Mouse (Mus musculus) thymus, postnatal 14 days (tissue): ENCODE results near the gene Nkain2.

Experiments used
- DNase-seq: peaks from one replicate; pipeline ENCODE4 v3.0.0; 2021

Nkain2 gene

DNA sequence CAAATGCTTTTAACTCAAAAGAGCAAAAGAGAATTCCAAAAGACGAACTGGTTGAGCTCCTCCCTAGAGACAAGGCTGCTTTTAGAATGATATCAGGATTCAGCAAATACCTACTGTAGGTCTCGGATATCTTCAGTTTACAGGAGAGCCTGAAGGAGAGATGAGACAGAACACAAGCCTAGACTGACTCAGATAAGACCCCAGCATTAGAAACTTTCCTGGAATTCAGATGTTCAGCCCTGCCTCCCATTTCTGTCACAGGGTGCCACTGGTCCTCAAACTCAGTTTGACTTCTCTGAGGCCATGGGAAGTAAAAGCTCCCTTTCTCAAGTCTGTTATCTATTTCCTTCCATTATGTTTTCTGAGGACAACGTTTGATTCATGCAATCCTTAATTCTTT is 332.6 kb downstream of the Nkain2 start:
- no peak for DNase-seq

DNA sequence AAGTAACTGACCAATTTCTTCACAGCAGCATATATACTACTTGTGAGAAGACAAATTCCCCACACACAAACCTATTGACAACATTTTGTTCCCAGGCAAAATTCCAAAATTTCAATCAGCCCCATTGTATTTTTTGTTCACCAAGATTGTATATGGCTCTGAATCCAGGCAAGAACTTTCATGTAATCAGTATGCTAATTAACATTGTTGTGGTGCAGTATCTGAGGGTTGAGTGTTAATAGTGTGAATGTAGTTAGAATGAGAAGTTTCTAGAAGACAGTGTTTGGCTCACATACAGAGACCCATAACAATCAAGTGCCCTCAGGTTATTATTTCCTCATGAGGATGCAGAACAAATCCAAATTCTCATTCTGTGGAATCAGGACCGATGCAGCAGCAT is 354.2 kb downstream of the Nkain2 start:
- DNase-seq = no peak

DNA sequence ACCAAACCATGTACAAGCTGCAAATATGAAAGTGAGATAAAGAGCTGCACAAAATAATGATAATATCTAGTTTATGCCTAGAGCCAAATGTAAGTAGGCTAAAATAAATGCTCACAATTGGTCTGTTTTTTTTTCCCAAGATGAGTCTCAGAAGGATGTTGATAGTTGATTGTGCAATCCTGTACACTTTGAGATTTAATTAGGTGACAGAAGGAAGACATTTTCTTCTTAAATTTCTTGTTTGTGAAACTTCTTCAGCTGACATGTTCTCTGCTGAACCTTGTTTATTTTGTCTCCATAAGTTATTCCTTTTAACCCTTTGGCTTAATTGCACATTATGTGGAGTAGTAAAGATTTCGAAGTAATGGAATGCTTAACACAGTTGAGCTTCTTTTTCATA is 379.4 kb downstream of the Nkain2 start:
- no peak for DNase-seq

DNA sequence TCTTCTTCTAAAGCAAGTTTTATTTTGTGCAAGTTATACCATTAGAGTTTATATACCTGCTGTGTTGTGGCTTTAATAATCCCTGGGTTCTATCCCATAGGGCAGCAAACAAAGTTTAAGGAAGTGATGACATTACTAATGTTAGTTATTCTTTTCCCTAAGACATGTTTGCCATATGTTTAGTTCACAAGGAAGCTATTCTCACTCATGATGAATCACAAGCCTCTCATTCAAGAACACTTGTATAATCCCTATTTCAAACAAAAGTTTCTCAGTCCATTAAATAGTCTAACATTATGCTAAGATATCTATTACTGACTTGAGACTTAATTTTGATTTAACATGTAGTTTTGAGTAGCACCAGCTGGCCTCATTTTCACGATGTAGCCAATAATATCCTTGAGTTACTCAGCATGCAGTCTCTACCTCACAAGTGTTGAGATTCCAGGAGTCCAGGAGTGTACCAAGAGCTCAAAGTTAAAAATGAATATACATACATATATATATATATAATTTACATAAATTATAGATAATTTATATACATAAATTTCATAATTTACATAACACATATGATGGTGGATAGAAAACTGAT is 395.6 kb downstream of the Nkain2 start:
- DNase-seq = no peak

DNA sequence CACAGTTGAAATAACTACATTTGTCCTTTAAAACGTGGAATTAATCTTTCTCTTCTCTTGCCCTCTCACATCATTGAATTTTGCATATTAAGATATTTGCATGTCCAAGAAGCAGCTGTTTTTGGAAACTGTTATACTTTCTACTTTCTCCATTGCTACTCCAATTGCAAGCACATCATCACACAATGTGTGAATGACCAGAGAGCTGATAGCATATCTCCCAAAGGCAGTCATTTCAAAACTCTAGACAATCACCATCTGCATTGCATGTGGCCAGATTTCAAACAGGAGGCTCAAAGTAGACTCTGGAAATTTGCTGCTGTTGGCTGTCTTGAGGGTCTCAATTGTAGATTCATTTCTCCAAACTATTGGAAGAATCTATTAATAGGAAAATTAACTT is 396.7 kb downstream of the Nkain2 start:
- no peak for DNase-seq

DNA sequence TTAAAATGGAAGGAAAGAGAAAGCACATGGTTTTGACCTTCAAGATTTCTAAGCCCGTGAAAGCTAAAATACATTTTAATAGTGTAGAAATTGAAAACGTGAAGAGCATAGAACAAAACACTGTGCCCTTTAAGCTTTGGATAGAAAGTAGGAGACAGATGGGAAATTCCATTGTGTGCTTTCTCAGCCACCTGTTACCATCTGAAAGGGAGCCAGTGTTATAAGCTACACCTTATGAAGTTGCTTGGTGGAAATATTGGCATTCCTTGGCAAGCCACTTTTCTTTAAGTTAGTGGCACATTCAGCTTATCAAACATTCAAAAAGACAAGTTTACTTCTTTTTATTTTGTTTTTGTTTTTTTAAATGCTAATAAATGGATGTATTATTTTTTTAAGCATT is 427.5 kb downstream of the Nkain2 start:
- DNase-seq = no peak

DNA sequence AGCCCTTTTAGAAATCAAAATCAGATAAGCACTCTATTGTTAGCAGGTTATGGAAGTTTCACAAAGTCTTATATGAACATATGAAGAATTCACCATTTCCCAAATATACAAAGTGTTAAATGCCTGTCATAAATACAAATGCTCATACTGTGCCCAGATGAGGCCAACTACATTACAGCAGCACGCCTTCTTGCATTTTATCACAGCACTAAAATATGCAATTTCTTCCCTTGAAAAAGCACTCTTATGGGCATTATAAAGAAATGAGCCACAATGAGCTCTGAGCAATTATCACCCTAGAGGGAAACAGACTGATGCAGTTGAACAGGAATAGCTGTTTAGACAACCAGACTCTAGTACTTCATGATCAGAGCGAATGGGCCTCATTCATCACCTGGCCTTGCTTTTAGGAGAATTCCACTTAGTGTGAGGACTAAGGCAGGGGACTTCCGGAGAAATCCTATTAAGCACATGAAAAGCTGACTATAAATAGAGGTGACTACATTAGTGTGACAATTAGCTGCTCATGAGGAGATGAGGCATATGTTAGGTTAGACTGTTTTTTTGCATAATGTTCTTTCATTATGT is 450.2 kb downstream of the Nkain2 start:
- no peak for DNase-seq

DNA sequence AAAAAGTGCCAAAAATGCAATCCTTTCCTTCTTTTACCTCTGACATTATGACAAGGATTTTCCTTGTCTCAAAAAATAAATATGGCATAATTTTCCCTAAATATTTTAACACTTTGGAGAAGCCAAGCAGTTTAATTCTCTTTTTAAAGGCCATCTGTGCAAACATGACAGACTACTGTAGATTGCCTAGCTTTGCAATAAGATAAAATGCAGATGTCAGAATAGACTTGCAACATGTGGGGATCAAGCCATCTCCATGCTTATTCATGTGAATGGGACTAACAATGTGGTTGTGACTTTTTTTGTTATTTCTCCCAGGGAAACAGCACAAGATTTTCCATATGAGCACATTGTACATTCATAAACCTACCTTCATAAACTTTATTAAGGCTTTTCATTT is 476.0 kb downstream of the Nkain2 start:
- no peak for DNase-seq

DNA sequence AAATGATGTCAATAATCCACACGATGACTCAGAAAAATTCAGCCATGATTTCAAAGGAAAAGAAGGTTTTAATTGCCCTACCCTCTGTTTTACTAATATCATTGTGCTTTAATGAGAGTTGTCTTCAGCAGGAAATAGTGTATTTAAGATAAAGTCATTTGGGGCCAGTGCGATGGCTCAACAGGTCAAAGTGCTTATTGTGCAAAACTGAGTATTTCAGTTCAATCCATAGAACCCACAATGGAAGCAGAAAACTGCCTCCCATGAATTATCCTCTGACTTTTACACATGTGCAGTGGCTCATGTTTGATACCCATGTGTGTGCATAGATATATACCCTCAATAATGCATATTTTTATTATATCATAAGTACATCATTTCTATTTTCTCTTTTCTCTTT is 478.9 kb downstream of the Nkain2 start:
- no peak for DNase-seq

DNA sequence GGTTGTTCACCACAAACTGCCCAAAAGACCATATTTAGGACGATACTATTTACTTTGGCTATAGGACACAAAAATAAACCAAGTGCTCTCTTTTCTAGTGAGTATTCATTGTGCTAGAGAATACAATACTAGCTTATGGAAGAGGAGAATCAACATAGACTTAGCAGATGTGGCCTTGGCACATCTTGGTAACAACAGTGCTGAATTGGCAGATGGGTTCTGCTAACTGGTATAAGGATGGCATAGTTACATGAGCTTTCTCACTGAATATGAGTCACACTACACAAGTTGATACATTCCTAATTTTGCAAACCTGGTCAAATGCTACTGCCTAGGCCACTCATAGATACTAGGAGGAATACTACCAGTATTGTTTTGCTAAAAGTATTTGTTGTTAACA is 489.3 kb downstream of the Nkain2 start:
- DNase-seq = no peak

DNA sequence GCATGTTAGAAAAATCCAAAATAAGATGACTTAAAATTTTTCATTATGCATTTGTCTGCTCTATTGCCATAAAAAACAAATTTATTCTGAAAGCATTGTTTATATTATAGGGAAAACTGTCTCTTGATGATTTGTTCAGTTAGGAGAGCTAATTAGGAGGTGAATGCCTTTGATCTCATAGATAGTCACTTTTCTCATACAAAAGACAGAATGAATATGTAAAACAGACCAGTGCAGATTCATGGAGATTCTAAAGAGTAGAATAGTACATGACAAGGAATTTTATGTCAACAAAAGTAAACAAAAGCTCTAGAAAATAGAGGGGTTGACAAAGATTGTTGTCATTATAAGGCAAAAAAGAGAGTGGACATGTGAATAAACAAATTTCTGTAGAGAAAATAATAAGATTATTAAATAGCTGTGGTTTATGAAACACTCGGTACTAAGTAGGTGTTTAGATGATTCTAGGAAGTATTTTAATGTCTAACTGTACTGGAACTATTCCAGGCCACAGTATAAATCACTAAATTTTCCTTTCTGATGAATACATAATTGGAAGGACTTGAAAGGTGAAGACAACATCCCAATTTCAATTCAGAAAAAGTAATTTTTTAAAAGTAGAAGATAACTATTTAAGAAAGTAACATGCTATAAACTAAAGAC is 496.3 kb downstream of the Nkain2 start:
- no peak for DNase-seq

DNA sequence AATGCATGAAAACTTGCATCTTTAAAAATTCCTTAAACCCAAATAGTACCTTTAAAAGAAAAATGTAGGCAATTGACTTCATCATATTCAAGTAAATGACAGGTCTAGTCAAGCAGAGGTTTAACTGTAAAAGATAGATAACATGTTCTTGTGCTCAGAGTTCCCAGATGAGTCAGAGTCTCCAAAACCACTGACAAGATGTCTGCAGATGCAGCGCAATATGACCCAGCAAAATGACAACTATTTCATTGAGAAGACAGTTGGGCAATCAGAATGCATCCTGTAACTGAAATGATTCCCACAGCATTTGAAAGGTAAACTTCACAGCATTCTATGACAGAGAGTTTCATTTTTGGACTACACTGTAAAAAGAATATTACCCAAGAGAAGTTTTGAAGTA is 496.9 kb downstream of the Nkain2 start:
- DNase-seq = no peak

DNA sequence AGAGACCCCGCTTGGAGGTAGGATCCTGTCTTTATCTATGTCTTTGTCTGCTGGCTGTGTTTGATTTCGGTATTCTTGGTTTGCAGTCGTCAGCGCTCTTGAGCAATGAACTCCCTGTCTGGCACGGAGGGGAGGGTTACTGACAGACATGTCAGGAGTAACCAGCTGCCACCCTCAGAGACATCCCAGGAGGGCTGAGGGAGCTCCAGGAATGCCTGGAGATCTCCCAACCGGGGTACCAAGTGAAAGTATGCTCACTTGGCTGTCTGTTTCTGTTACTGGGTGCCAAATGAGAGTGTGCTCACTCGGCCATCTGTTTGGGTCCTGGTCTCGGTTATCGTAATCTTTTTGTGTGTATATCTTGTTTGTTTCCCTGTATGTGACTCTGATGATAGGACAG is 577.5 kb downstream of the Nkain2 start:
- no peak for DNase-seq

DNA sequence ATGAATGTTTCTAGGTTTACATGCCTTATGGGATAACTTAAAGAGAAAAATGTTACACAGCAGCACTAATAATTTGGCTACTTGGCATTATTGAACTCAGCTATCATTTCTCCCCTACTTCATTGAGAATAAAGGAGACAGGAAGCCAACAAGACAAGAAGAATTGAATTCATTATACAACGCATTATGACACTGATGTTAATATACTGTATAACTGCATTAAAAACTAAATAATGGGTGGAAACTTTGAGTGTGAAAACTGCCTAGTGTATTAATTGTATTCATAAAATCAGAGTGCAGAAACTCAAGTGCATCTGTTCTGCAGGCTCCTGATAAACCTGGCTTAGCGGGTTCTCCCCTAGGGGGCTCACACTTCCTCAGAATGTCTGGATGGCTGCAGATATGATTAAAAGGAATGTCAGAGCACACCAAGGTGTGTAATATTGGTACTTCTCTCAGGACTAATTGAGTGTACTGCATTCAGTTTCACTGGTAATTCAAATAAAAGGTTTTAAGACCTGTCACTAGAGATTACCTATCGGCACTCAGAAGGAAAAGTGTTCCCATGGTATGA is 589.2 kb downstream of the Nkain2 start:
- no peak for DNase-seq

DNA sequence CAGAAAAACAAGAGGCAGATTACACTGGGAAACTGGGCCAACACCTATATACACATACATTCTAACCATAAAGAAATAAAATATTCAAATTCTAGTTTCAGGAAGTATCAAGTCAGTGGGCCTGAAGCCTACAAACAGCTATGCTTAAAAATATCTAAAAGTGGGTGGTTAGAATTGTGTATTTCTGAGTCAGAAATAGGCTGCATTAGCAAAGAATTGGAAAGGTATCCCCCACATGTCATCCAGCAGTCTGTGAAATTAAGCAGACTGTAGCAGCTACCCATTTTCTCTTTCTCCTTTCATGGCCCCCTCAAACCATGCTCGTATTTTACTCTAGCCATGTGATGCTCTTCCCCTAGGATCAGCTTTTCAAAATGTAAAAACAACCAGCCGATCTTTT is 599.8 kb downstream of the Nkain2 start:
- no peak for DNase-seq

DNA sequence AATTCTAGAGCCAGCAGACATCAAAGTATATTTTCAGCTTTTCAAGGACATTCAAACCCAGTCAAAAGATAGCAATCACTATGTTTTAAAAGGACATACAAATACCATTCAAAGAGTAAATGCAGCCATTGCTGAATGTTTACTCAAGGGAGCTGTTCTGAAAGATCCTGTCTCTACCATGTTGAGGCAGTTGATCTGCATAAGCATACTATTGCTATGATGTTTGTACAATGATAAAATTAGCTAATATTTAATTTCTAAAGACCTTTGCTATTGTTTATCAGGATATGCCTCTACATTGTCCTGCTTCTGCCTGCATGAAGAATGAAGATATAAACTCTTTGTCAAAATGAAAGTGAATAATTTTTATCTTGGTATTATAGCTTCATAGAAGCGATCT is 606.6 kb downstream of the Nkain2 start:
- no peak for DNase-seq

DNA sequence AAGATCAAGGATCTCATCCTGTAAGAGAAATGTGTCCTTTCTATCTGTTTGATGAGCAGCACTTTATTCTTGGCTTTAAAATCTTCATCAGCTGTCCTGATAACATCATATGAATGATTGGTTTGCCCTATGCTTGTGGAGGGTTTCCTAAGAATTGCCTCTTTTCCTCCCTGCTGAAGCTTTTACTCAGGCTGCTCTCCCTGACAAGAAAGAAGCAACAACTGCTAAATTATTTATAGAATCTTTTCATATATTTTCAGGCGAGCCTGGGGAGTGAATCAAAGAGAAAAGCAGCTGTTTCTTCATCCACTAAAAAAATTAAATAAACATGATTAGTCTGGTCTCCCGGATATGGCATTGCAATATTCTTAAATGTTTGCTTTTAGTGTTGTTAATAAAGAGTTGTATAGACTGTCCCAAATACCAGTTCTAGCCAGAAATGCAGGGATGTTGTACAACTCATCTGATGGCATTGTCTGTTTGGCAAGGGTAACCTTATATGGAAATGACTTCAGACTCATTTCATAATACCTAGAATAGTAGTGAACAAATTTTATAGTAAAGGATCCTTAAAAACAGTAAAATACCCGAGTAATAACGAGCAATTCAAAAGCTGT is 646.9 kb downstream of the Nkain2 start:
- no peak for DNase-seq

DNA sequence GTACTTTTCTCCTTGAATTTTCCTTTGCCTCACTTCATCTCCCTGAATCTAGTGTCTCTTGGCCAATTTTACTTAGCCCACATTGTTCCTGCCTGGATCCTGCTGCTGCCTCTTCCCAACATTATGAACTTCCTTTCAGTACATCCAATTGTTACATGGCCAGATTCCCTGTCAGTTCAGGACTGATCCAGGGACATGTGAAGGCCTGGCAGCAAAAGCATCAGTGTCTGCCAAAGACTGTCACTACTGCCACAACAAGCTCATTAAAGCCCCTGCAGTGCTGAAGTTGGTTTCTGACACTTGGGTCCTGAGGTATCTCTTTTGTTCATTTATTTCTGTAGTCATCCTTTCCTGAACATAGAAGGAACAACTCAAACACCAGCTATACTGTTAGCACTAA is 649.1 kb downstream of the Nkain2 start:
- DNase-seq = no peak

DNA sequence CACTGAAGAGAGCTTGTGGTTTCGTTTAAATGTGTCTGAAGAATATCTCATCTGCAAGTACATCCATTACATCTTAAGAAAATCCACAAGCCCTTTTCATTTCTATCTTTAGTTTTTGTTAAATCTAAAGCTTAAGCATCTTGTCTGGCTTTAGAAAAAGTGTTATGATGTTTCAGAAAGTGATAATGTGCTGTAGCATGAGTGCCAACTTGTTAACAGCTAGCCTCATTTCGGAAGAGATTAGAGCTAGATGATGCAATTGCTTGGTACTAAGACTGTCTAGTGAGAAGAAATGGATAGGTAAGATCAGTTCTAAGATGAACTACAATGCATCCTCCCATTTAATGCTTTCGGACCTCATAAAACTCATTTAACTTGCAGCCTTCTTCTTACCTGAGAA is 707.3 kb downstream of the Nkain2 start:
- no peak for DNase-seq

DNA sequence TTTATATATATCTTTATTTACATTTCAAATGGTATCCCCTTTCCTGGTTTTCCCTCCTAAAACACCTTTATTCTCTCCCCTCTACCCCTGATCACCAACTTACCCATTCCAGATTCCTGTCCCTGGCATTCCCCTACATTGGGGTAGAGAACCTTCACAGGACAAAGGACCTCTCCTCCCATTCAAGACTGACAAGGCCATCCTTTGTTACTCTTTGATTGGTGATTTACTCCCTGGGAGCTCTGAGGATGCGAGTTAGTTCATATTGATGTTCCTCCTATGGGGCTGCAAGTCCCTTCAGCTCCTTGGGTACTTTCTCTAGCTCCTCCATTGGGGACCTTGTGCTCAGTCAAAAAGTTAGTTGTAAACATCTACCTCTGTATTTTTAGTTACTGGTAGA is 798.9 kb downstream of the Nkain2 start:
- DNase-seq = no peak

DNA sequence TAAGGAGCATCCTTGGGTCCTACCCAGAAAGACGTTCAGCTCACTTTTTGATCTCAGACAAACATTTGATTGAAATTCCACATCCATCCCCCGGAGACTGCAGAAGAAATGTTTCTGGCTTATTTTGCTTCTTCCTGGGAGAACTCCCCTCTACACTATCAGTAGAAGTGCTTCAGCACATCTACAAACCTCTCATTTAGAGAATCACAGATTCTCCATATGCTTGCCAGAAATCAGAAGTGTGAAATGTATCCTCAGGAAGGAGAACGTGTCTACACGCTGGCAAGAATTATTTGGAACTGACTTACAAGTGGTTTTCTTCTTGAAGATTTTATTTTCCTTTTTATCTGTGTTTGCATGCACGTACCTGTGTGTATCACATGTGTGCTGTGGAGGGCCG is 829.9 kb downstream of the Nkain2 start:
- no peak for DNase-seq

DNA sequence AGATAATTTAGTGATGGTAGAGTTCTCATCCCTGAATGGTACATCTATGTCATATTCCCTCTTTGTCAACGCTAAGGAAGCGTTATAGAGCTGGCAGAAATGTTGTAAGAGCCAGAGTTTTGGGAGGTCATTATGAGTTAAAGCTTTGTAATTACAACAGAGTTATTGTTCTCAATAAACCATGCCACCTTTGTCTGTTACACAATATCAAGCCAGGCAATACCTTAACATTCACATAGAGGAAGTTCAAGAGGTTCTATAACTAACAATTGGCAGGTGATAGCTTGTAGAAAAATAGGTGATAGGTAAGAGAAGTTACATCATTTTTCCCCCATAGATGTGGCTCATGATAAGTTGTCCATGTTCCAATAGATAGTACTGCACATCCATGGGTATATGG is 832.0 kb downstream of the Nkain2 start:
- no peak for DNase-seq

DNA sequence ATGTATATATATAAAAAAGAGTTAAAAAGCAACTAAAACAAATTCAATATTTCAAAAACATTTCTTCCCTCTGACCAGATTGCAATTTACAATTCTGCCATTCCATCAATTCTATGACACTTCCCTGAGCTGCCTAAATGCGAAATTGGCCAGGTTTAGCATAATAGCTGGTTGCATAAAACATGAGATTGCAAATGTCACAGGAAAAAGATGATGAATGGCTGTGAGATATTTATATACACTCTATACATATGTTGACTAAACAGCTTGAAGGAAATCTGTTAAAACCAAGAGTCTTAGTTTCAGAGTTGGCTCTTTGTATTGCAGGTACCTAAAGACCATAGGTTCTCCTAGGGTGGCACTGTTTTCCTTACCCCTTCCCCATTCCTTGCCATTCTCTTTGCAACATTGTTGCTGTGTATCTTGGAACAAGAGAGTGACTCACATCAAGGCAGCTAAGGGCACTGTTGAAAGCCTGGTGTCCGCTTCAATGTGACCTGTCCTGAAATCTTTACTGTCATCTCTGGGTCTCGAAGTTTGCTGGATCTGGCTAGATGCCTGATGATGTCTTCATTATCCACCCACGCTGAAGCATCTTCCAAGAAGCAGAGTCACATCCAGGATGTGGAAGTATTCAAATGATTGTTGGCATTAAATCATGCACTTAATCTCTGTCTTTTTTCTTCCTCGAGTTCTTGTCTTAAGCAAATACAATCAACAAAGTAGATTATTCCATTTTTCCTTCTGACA is 837.5 kb downstream of the Nkain2 start:
- DNase-seq = no peak
